Mouse (Mus musculus): ENCODE data around the gene Ftcd. TPM values are rescaled to one million over a fixed set of nuclear protein-coding genes. Genes with fewer than 3 reads are reported as not detected.

Ftcd gene
- total RNA-seq (2021): not detected
- long read RNA-seq: 0 reads

GRCm38 (mm10) chr10:76575374-76575773 lies at the start of gene Ftcd:
Gene Ftcd (plus strand): TSS chr10:76575648.
- no peak for DNase-seq (ENCODE audit: low spot score in 2 of 2)

GRCm38 (mm10) chr10:76530922-76531321 lies 44.5 kb upstream of the Ftcd start:
- DNase-seq (ENCODE audit: low spot score in 2 of 2): no peak

- DNase-seq (ENCODE audit: low spot score in 2 of 2): peak; percentile 97 to 98
Measured at GRCm38 (mm10) chr10:76531375-76531774, 44.1 kb upstream of the Ftcd start, which contains the start of gene Lss. Gene Lss (plus strand): TSS chr10:76531588.

- DNase-seq (ENCODE audit: low spot score in 2 of 2): no peak
Measured at GRCm38 (mm10) chr10:76531828-76532227, 43.6 kb upstream of the Ftcd start.

- DNase-seq (ENCODE audit: low spot score in 2 of 2): no peak
Measured at GRCm38 (mm10) chr10:76535526-76535925, 39.9 kb upstream of the Ftcd start.

- no peak for DNase-seq (ENCODE audit: low spot score in 2 of 2)
Measured at GRCm38 (mm10) chr10:76537619-76538018, 37.8 kb upstream of the Ftcd start.

- no peak for DNase-seq (ENCODE audit: low spot score in 2 of 2)
Measured at GRCm38 (mm10) chr10:76541336-76542085, 33.9 kb upstream of the Ftcd start.

GRCm38 (mm10) chr10:76542636-76543375 lies 32.6 kb upstream of the Ftcd start:
- DNase-seq (ENCODE audit: low spot score in 2 of 2): no peak

- no peak for DNase-seq (ENCODE audit: low spot score in 2 of 2)
Measured at GRCm38 (mm10) chr10:76546566-76546965, 28.9 kb upstream of the Ftcd start.

GRCm38 (mm10) chr10:76548218-76548617 lies 27.2 kb upstream of the Ftcd start:
- no peak for DNase-seq (ENCODE audit: low spot score in 2 of 2)

- DNase-seq (ENCODE audit: low spot score in 2 of 2): peak in 1 of 2 experiments; percentile 10
Measured at GRCm38 (mm10) chr10:76550458-76550857, 25.0 kb upstream of the Ftcd start.

- DNase-seq (ENCODE audit: low spot score in 2 of 2): no peak
Measured at GRCm38 (mm10) chr10:76551556-76551955, 23.9 kb upstream of the Ftcd start.

GRCm38 (mm10) chr10:76554061-76554460 lies 21.4 kb upstream of the Ftcd start:
- no peak for DNase-seq (ENCODE audit: low spot score in 2 of 2)

- DNase-seq (ENCODE audit: low spot score in 2 of 2): no peak
Measured at GRCm38 (mm10) chr10:76561972-76562371, 13.5 kb upstream of the Ftcd start, which contains the start of gene Spatc1l. Gene Spatc1l (plus strand): TSS chr10:76562272.

- no peak for DNase-seq (ENCODE audit: low spot score in 2 of 2)
Measured at GRCm38 (mm10) chr10:76569996-76570685, 5.3 kb upstream of the Ftcd start.

- DNase-seq (ENCODE audit: low spot score in 2 of 2): no peak
Measured at GRCm38 (mm10) chr10:76571070-76571469, 4.4 kb upstream of the Ftcd start.

GRCm38 (mm10) chr10:76572151-76572550 lies 3.3 kb upstream of the Ftcd start:
- DNase-seq (ENCODE audit: low spot score in 2 of 2): no peak

GRCm38 (mm10) chr10:76576920-76577319 lies 1.5 kb downstream of the Ftcd start:
- DNase-seq (ENCODE audit: low spot score in 2 of 2): no peak

GRCm38 (mm10) chr10:76584138-76584537 lies 8.7 kb downstream of the Ftcd start:
- DNase-seq (ENCODE audit: low spot score in 2 of 2): no peak

- DNase-seq (ENCODE audit: low spot score in 2 of 2): no peak
Measured at GRCm38 (mm10) chr10:76586190-76586589, 10.7 kb downstream of the Ftcd start.

- peak in 1 of 2 experiments; percentile 6 for DNase-seq (ENCODE audit: low spot score in 2 of 2)
Measured at GRCm38 (mm10) chr10:76590197-76590596, 14.7 kb downstream of the Ftcd start.

GRCm38 (mm10) chr10:76596338-76596737 lies 20.9 kb downstream of the Ftcd start:
- no peak for DNase-seq (ENCODE audit: low spot score in 2 of 2)

All from layer of hippocampus, adult 18-20 months (tissue).